Mouse (Mus musculus): ENCODE measurements around the gene Acap2.

- TF ChIP-seq POLR2A (IDR thresholded peaks at IDR 0.05; ENCODE audit: extremely low read depth, insufficient read depth, low read length) = no peak
- TF ChIP-seq CTCF (IDR thresholded peaks at IDR 0.05; ENCODE audit: low read depth, low read length) = no peak
Measured at GRCm38 (mm10) chr16:31189291-31189690, 11.8 kb downstream of the Acap2 start.

Measured in liver, adult 2 months (tissue).